Mouse (Mus musculus) fat pad, adult 2 months (tissue): ENCODE results near the gene Rgs6.

Experiments
- DNase-seq: peaks from one replicate; pipeline ENCODE4 v3.0.0-alpha.2; 2011; ENCODE audit warnings: low read depth, low spot score; ENCODE audit errors: extremely low read depth

The Rgs6 gene

DNA sequence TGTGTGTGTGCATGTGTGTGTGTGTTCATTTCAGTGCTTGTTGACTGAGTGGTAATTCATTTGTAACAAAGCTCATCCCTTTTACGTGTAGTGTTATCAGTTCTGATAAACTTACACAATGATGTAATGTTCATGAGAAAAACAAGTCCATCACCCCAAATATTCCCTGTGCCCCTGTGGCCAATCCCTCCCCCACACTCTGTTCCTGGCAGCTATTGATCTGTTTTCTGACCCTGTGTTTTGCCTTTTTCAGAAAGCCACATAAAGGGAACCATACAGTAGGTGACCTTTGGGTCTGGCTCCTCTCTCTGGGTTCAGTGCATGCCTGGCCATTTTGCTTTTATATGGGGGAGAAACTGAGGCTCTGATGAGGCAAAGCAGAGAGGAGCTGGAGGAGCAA lies 577.0 kb downstream of the Rgs6 start:
- DNase-seq, result no peak

DNA sequence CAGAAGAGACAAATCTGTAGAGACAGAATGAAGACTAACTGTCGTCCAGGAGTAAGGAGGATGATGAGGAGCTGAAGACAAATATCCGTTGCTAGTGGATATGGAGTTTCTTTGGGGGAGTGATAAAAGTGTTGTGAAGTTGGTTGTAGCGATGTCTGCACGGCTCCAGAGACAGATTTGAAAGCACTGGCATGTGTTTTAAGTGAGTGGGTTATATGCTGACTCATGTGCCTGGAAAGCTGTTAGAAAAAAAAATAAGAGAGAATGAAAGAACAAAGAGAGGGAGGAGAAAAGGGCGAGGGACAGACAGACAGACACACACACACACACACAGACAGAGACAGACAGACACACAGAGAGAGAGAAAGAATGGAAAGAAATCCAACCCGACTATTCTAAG lies 580.2 kb downstream of the Rgs6 start:
- no peak for DNase-seq

DNA sequence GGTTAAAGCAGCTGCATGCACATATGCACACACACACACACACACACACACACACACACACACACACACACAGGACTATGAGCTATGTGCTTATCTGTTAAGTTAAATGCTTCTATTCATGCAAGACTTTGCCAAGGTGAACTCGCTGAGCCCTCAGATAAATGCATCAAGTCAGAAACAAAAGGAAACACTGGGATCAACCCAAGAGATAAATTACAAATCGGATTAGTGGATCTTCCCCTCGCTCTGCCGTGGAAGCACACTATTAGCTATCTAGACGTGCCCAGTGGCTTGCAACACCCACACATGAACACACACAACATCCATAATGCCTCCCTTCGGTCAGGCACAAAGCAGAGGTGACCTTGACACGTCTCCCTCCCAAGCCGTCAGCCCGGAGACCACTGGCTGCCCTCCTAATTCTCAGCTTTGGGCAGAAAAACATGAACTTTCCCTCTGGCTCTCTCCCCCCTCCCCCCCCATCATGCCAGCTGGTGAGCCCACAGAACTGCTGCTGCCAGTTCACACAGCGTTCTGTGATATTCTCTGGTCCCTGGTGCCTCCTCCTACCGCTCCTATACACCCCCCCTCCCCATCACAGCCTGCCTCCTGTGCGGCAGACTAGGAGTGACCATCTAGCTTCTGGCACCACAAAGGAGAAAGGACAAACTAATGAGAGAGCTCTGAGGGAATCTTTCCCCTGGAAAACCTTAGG lies 581.6 kb downstream of the Rgs6 start:
- no peak for DNase-seq

DNA sequence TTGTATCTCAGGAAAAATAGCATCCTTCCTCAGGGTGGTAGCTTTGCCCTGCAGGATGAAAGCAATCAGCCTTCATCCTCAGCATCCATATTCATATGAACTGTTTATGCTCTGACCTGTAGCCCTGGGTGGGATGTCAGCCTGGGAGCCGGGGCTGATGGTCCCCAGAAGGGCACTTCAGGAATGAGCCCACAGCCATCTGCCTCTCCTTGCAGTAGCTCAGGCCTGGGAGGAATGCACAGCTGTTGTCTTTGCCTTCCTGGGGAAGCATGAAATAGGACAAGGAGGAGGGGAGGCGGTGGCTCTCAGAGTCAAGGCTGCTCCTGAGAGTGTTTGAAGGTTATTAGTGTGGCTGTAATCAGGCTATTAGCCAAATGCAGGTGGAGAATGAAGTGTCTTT lies 590.7 kb downstream of the Rgs6 start:
- no peak for DNase-seq

DNA sequence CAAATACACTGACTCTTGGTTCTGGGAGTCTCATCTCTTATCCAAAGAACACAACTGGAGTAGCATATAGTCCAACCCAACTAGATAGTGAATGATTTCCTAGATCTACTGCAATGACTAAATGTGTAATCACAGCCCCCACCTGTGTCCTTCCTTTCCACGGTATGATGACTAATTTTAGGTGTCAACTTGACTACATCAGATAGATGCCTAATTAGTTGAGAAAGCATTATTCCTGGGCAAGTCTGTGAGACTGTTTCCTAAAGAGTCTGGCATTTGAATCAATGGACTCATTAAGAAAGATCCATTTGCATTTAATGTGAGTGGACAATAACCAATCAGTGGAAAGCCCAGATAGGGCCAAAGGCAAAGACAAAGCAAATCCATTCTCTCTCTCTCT lies 591.8 kb downstream of the Rgs6 start:
- no peak for DNase-seq

DNA sequence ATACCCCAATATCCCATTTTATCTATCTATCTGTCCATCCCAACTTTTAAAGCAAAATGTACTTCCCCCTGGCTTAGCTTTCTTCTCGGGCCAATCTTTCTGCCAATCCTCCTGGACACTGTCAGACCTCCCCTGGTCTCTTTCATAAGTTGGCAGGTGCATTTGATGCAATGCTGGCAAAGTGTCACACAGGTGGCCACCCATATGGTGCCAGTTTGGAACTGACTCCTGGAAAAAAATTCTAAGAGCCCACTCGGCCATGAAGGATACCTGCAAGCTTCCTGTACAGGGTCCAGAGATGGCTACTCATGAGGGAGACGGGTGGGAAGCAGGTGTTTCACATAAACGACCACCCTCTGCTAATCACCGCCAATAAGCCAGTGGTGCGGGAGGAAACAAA lies 592.5 kb downstream of the Rgs6 start:
- DNase-seq, result no peak

DNA sequence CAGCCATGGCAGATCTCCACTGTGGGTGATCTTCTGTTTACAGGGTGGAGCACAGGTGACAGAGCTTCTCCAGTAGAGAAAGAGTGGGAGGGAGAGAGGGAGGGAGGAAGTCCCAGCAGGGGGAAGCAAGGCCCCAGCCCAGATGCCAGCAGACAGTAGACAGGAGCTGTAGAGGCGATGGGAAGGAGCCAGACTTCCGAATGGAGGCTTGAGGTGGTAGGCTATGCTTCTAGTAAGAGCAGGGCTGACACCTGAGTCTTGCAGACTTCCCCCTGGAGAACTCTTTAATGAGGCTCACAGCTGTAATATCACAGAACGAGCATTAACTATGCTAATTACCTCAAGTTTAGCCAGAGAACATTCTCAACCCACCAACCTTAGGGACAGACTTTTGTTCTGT lies 613.6 kb downstream of the Rgs6 start:
- no peak for DNase-seq

DNA sequence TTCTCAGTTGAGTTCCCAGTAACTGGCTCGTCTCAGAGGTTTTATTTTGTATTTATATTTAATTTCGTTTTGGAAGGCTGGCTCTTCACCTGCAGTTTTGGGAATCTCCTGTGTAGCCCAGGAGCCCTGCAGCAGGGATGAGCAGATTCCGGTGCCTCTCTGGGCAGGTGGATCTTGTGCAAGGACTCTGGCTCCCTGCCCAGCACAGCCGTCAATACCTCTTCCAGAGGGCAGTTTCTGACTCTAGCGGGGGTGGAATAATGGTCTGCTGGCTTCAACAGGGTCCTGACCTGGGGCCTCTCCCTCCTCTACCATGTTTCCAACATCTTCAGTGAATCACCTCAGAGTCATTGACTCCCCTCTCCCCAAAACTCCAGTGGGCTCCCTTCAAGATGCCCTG lies 616.3 kb downstream of the Rgs6 start:
- peak; percentile 8 for DNase-seq

DNA sequence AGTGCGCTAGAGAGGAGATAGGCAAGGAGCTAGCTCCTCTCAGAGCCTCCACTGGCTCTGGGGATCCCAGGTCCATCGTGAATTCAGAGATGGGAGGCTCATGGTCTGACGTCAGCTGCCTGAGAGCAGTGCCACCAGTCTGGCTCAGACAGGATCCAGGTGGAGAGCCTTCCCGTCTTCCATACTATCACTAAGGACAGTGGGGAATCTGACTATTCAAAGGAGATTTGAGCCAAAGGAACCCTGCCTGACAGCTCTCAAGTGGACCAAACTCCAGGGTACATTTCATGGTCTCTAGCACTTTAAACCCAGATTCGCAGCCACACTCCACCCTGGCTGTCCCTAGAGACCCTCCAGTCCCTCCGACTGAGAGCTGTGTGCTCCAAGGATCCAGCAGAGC lies 618.8 kb downstream of the Rgs6 start:
- no peak for DNase-seq

DNA sequence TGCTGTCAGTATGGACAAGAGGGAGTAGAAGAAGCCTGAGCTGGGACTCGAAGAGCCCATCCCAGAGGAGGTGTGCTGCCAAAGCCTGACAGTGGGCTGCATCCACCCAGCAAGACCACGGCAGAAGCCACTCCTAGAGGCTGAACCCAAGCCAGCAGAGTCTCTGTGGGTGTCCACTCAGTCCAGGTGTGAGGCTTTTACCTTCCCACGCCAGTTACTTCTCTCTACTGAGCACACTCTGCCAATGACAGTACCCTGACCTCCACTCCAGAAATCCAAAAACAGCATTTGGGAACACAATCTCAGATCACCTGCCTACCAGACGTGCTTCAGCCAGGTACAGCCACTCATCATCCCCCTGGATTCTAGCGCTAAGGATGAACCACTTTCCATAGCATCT lies 619.4 kb downstream of the Rgs6 start:
- no peak for DNase-seq

DNA sequence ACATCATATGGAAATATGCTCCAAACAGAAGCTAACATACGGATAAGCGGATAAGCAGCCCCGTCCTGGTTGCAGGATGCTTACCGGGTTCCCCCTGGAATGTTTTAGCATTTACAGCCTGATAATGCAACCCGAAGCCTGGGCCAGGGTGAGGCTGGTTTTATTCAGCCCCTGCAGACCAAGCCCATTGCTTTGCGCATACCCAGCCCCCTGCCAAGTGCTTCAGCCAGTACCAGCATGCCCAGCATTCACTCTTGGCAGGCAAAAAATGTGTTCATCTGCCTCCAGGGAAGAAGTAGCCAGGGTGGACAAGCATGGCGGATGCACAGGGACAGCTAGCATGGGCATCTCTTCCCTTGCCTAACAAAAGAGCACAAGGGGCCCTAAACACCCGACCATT lies 619.9 kb downstream of the Rgs6 start:
- no peak for DNase-seq

DNA sequence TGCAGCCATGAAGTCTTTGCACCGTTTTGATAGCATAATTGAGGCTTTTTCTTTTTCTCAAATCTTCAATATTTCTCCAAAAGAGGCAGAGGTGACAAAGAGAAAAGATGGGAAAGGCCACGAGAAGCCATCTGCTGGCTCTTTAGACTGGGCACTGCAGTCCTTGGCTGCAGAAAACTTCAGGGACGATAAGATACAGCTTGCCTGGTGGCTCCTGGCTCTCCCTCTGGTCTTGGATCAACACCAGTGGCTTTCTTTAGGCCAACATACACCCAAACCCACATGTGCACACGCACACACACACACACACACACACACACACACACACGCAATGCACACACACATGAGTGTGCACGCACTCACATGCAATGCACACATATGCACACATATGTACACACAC lies 620.7 kb downstream of the Rgs6 start:
- no peak for DNase-seq

DNA sequence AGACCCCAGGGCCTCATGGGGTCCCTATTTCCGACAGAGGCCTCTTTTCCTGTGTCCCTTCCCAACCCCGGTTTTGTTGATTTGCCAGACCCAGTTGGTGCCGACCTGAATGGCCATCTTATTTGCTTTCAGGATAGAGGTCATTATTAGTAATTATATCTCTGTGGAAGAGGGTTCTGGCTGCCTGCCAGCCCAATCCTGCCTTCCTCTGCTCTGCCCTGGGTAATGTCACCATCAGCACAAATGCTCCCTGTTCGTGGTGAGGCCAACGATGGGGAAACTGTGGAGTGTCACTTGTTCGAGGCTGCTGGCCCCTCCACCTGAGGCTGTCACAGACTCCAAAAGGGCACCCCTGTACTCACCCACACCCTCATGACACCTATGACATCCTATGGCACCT lies 621.4 kb downstream of the Rgs6 start:
- no peak for DNase-seq

DNA sequence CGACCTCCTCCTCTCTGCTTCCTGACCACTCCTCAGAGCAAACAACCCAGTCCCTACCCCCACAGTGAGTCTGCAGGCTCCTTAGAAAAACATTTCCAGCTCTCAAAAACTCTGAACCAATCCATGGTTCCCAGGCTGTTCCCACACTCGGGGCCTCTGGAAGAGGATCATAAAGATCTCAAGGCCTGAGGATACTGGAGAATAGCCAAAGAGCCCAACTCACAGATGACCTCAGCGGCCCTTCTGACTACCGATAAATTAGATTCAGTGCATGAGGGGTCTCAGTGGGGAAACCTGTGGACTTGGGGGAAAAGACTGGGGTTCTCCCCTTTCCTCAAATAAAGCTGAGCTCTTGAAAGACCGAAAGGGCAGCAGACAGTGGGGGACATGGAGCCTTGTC lies 622.2 kb downstream of the Rgs6 start:
- DNase-seq, result no peak

DNA sequence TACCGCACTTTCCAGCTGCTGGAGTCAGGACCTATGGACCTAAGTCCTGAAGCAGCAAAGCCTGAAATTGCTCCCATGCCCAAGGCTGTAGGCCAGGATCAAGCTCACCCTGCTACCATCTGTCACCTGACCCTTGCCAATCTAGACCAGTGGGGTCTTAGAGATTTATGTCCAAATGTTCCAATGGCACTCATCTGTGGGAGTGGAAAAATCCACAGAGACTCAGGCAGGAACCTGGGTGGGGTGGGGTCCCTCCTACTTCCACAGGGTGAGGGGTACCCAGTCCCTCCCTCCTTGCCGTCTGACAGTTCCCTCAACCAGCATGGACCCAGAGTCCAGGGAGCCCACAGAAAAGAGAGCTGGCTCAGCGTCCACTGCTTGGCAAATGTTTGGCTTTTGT lies 622.6 kb downstream of the Rgs6 start:
- no peak for DNase-seq

DNA sequence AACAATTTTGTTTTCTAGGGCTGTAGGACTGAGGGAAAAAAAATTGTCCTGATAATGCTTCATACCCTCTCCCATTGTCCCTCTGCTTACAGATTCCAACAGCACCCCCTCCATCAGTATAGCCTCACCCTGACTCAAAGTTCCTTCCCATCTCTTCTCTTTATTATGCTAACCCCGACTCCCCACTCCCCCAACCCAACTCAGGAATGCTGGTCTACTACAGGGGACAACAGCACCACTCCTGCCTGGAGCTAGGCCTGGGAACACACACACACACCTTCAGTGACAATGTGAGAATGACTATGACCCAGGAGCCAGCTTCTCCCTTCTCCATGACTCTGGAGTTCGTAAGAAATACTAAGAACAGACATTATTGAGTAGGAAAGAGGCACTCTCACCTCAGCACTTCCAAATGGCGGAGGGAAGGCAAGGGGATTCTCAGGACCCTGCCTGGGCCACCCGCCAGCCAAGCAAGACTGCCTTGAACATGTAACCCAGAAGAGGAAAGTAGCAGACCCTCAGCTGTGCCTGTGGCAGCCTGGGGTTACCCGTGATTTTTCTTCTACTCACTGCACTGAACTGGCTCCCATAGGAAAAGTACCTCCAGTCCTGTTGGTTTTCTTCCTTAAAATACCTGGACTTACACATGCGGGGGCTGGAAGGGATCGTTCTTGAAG lies 623.2 kb downstream of the Rgs6 start:
- DNase-seq, result no peak
